Mouse (Mus musculus): ENCODE results near the gene Col9a1.

DNA sequence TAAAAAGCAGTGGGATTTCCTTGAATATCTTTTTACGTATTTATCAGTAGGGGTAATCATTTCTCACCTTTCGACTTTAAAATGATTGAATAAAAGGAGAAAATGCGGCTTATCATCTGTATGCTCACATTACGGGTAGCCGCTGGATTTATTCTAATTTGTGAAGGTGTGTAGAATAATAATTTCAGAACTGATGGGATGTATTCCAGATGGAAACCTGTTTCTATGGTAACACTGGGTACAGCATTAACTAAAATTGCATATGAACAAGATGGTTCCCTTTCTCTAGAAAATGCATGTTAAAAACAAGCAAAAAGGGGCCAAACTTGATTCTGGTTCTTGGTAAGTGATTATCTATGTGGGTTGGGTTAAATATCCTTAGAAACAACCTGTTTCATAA lies 19.7 kb upstream of the Col9a1 start:
- TF ChIP-seq POLR2A (IDR thresholded peaks at IDR 0.05; ENCODE audit: borderline replicate concordance, control insufficient read depth, low read depth, low read length) (no peak), CTCF (IDR thresholded peaks at IDR 0.05; ENCODE audit: control insufficient read depth, insufficient read depth, low read length) (no peak)
